Mouse (Mus musculus): ENCODE data around the gene Smc3.

DNA sequence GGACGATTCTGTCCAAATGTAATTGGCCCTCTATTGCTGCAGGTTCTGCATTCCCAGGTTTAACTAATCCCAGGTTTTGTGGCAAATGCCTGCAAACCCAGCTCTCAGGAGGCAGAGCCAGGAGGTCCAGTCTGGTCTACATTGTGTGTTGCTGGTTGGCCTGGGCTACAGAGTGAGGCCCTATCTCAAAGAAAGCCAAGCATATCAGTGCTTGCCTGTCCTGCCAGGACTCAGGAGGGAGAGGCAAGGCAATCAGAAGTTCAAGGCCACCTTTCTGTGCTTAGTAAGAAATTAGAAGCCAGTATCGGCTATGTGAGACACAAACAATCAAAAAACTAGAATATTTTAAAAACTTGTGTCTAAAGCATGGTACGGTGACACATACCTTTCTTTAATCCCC is 27.0 kb upstream of the Smc3 start:
- TF ChIP-seq CTCF (IDR thresholded peaks at IDR 0.05; ENCODE audit: low read depth) (no peak), EP300 (IDR thresholded peaks at IDR 0.05; ENCODE audit: low read depth) (no peak)

Data from liver, postnatal 0 days (tissue).